Mouse (Mus musculus): Measurements from ENCODE around the gene Slc41a2.
"Not testable (repeated sequence)": the region's sequence is repeated elsewhere in the genome, so short reads cannot be mapped to it uniquely, and the experiment has no call there.

Slc41a2 gene

GRCm38 (mm10) chr10:83337159-83337951 lies at the start of gene Slc41a2:
TSS of gene Slc41a2 (minus strand) at chr10:83337882.
- DNase-seq (ENCODE audit: low read depth): peak; percentile 46

GRCm38 (mm10) chr10:83385330-83385910 lies 47.7 kb upstream of the Slc41a2 start:
- no peak for DNase-seq (ENCODE audit: low read depth)

DNA sequence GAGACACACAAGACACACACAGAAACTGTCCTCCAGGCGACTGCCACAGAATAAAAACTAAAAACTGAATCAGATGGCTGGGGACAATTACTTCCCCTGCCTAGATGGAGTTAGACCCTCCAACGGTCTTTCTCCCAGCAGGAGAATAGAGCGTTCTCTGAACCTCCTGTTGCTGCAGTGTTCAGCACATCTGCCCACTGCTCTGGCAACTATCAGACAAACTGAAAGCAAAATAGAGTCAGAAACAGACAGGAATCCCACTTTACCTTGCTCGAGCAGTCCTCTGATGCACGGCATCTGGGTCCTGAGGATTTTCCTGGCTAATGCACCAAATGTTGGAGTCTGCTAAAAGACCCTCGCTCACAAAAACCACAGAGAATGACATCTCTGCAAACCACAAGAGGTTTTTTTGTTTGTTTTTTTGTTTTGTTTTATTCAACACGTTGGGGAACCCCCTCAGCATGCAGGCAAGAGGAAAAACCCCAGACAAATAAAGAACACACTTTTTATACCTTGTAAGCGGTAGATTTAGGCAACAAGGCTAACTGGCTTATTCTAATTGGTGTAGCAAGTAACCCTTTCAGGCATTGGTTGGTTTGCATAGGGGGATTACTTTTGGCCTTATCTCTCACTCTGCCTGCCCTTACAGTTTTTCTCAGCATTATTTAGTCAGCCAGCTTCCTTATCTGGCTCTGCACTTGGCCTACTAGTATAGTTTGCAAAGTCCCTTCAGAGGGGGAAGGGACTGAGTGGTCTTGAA lies 47.0 kb upstream of the Slc41a2 start:
- DNase-seq (ENCODE audit: low read depth): no peak

GRCm38 (mm10) chr10:83383863-83384262 lies 46.2 kb upstream of the Slc41a2 start:
- no peak for DNase-seq (ENCODE audit: low read depth)

- DNase-seq (ENCODE audit: low read depth): no peak
Measured at GRCm38 (mm10) chr10:83382988-83383387, 45.3 kb upstream of the Slc41a2 start.

GRCm38 (mm10) chr10:83382528-83382927 lies 44.8 kb upstream of the Slc41a2 start:
- DNase-seq (ENCODE audit: low read depth): no peak

GRCm38 (mm10) chr10:83380501-83380900 lies 42.8 kb upstream of the Slc41a2 start:
- no peak for DNase-seq (ENCODE audit: low read depth)

DNA sequence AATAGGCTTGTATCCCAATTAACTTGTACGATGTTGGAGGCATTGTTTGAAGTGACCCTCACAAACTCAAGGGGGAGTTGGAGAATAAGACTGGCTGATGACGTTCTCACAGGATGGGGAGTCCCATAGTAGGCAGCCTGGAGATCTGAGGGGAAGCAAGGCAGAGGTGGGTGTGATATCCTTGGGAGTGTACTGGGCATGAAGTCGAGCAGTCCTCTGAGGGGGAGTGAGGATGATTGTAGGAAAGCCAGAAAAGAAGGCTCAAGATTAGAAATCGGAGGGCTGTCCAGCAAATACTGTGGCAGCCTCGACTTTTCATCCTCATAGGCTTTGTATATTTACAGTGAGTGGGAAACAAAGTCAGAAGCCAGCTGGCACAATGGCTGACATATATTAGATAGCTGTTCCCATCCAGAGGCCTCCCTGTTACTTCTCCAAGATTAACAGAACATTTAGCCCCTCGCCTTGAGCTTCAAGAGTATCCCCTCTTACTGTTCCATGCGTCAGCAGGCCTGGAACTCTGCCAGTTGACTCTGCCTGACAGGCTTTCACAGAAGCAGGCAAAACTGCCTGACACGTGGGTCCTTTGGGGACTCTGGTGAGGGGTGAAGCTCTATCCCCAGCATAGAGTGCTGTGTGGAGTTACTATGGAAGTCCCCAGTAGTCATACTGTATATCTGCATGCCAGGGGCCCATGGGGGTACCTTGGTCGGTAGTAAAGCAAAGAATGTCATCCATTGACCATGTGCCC lies 40.6 kb upstream of the Slc41a2 start:
- no peak for DNase-seq (ENCODE audit: low read depth)

- DNase-seq (ENCODE audit: low read depth): no peak
Measured at GRCm38 (mm10) chr10:83376911-83377682, 39.4 kb upstream of the Slc41a2 start.

GRCm38 (mm10) chr10:83375458-83375857 lies 37.8 kb upstream of the Slc41a2 start:
- not testable (repeated sequence) for DNase-seq (ENCODE audit: low read depth)

- no peak for DNase-seq (ENCODE audit: low read depth)
Measured at GRCm38 (mm10) chr10:83374045-83374656, 36.5 kb upstream of the Slc41a2 start.

DNA sequence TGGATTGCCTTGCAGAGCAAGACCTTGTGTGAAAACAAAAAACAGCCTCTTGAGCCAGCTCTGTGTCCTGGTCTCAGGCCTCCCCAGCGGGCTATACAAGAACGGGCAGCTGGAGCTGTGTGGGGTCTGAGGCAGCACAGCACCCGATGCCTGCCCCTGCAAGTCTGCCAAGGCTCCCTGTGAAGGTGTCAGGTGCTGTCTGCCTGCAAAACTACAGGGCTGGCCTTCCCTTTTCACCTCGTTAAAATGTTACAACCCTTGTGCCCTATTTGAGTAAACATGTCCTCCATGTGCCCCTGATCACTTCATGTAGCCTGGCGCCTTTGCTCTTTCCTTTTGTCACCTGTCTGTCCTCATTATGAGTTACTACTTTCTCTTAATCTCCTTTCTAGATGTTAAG lies 31.2 kb upstream of the Slc41a2 start:
- DNase-seq (ENCODE audit: low read depth): no peak

DNA sequence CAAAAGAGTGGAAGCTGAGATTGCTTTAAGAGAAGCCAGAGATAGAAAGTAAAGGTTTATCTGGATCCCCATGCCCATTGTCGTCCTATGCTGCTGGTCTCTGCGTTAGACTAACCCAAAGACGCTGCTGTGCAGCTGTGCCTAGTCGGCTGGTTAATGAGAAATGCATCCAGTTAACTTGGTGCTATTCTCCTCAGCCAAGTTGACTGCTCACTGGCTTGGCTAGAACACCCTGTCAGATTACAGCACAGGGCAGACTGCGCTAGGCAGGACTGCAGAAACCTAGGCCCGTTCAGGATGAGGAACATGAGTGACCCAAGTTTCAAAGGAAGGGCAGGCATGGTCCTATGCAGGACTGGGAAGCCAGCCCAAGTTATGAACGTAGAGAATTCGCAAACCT lies 25.8 kb upstream of the Slc41a2 start:
- DNase-seq (ENCODE audit: low read depth): no peak

GRCm38 (mm10) chr10:83361643-83362382 lies 24.1 kb upstream of the Slc41a2 start:
- no peak for DNase-seq (ENCODE audit: low read depth)

DNA sequence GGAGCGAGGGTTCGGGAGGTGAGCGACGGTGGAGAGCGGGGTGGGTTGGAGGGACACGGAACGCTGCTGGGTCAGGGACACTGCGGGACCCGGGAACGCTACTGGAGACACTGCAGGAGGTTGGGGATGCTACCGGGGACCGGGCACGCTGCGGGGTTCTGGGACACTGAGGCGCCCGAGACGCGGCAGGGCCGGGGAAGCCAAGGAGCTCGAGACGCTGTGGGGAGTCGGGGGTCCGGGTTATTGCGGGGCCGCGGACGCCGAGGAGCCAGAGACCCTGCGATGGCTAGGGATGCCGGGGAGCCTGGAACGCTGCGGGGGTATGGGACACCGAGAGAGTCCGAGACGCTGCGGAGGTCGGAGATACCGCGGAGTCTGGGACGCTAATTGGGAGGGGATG lies 22.7 kb upstream of the Slc41a2 start:
- no peak for DNase-seq (ENCODE audit: low read depth)

DNA sequence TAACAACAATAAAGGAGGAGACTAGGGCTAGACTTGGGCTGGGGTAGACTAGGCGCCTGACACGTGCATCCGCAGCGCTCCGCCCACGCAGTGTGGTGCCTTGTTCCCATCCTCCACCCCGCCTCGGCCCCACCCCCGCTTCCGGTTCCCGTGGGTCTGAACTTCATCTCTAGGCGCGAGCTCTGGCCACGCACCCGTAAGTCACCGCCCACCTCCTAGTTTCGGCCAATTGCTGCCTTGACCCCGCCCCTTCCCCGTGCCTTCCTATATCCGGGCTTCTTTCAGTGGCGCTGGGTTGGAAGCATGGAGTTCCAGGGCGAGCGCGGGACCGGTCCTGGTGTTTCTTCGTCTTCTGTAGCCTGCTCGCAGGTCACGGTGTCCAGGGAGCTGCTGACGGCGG lies 22.3 kb upstream of the Slc41a2 start, which contains the start of gene D10Wsu102e:
D10Wsu102e (plus strand) TSS at position 266 of the 400 bp plus-strand sequence.
- DNase-seq (ENCODE audit: low read depth): peak; percentile 96

- DNase-seq (ENCODE audit: low read depth): no peak
Measured at GRCm38 (mm10) chr10:83359451-83359850, 21.8 kb upstream of the Slc41a2 start.

- DNase-seq (ENCODE audit: low read depth): no peak
Measured at GRCm38 (mm10) chr10:83356416-83356815, 18.7 kb upstream of the Slc41a2 start.

DNA sequence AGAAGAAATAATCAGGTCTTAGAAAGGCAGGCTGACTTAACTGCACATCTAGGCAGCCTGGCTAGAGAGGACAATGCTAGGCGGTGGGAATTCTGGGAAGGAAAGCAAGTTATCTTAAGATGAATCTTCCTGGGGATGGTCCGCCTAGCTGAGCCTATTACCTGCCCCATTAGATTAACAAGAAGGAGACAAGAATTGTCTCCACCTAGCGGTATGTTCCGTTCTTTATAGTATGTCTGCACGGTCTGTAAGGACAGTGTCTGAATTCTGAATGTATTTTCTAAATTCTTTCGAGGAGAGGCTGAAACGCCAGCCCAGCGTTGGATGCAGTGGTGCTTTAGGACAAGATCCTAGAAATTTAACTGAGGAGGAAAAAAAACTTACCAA lies 16.6 kb upstream of the Slc41a2 start:
- no peak for DNase-seq (ENCODE audit: low read depth)

DNA sequence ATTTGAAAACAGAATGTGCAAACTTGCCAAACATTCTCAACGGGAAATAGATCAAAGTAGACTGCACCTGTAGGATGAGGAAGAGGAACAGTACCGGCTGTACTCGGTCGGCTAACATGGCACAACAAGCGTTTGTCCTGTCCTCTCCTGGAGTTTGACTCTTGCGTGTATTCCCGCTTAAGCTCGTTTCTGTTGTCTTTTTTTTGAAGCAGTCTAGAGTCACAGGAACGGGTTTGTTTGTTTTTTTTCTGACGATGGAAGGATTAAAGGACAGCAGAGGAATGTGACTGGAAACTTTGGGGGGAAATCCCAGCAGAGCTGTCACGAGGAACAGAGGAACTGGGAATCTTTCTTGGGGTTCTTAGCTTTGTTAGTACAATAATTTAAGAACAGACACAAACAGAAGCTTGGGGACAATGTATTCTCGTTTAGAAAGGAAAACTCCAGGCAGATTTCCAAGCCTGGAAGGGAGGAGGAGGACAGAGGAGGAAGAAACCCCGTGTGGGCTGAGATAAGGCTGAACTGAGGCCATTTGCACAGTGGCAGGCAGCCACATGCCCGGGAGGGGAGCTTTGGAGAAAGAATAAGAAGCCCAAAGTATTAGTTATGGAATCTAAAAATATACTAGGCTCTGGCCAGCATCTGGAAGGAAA lies 16.1 kb upstream of the Slc41a2 start:
- DNase-seq (ENCODE audit: low read depth): no peak

Measured in fibroblast of lung, adult 2 months (primary cell).